ENCODE assay signal across 17 mouse cellular contexts in the genomic region with DNA sequence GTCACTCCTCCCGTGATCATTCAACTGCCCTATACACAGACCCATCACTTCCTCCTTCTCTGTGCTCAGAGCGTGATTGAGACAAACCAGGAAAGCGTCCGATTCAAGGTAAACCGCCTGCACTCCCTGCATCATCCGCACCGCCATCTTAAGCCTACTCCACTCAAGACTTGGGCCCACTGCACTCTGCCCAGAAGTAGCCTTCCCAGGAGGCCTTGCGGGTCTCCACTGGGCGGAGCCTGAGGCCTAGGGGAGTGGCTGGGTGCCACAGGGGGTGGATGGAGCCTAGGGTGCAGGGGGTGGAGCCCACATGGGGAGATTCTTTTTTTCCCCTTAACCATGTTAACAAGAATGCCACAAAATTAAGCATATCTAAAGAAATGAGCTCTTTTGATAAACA. TPM values are rescaled to one million over a fixed set of nuclear protein-coding genes. Genes with fewer than 3 reads are reported as not detected.
DNase-seq lines count a peak whose midpoint lies in the region; ATAC-seq and TF ChIP-seq lines count a peak whose summit lies in the region.
"Had no signal": no experiment of that assay in that cellular context is flagged by ENCODE, and none has a peak within 500 bp of the region (broad histone marks: within the 10 kb centered on the region; RNA-seq: fewer than 3 reads in every experiment).

A gene (minus strand): TSS at position 215 of the 400 bp plus-strand sequence.

- peak within 1 kb of the TSS; percentile 6; the same call in 1 of the 2 replicates for H3K27ac ChIP-seq in midbrain, embryonic 11.5 days (ENCODE audit: low read depth, low read length)
- no peak within 1 kb of the TSS; the same call in 1 of the 2 replicates for H3K27ac ChIP-seq in midbrain, postnatal 0 days (ENCODE audit: low read depth, low read length)
- H3K27ac ChIP-seq in hindbrain, embryonic 14.5 days: peak within 1 kb of the TSS; percentile 74; the same call in 1 of the 2 replicates
- H3K27ac ChIP-seq: gastrocnemius, adult 2 months; limb, embryonic 12.5 days; stomach, embryonic 15.5 days had no signal

- H3K36me3 ChIP-seq in midbrain, embryonic 11.5 days (ENCODE audit: control insufficient read depth, insufficient read depth, low read length): no peaks in the 10 kb centered on the region
- no peaks in the 10 kb centered on the region for H3K36me3 ChIP-seq in midbrain, postnatal 0 days (ENCODE audit: insufficient read depth, low read length)
- H3K36me3 ChIP-seq in hindbrain, embryonic 14.5 days (replicated peaks; ENCODE audit: control insufficient read depth, insufficient read depth): no peaks in the 10 kb centered on the region
- H3K36me3 ChIP-seq: limb, embryonic 12.5 days; stomach, embryonic 15.5 days had no signal

- no peak for TF ChIP-seq CTCF in midbrain, postnatal 0 days (IDR thresholded peaks at IDR 0.05)

- H3K4me1 ChIP-seq in midbrain, embryonic 11.5 days (ENCODE audit: control insufficient read depth, insufficient read depth, low read length): peaks cover 6% of the 10 kb centered on the region
- 0 out of 2 replicates have a peak, but pooled peaks cover 2% of the 10 kb centered on the region for H3K4me1 ChIP-seq in midbrain, postnatal 0 days (ENCODE audit: insufficient read depth, low read length)
- H3K4me1 ChIP-seq in hindbrain, embryonic 14.5 days (replicated peaks; ENCODE audit: control insufficient read depth, insufficient read depth, low read length): 0 out of 2 replicates have a peak, but pooled peaks cover 3% of the 10 kb centered on the region
- H3K4me1 ChIP-seq: limb, embryonic 12.5 days; stomach, embryonic 15.5 days had no signal

- no peak within 1 kb of the TSS for H3K4me2 ChIP-seq in midbrain, embryonic 11.5 days
- H3K4me2 ChIP-seq in midbrain, postnatal 0 days (ENCODE audit: low read depth, low read length, poor library complexity, severe bottlenecking): no peak within 1 kb of the TSS
- no peak within 1 kb of the TSS for H3K4me2 ChIP-seq in hindbrain, embryonic 14.5 days (replicated peaks)
- H3K4me2 ChIP-seq: limb, embryonic 12.5 days; stomach, embryonic 15.5 days had no signal

- no peaks in the 10 kb centered on the region for H3K27me3 ChIP-seq in midbrain, embryonic 11.5 days (ENCODE audit: control insufficient read depth, insufficient read depth, low read length)
- no peaks in the 10 kb centered on the region for H3K27me3 ChIP-seq in midbrain, postnatal 0 days (ENCODE audit: insufficient read depth, low read length)
- no peaks in the 10 kb centered on the region for H3K27me3 ChIP-seq in hindbrain, embryonic 14.5 days (ENCODE audit: control insufficient read depth, insufficient read depth, low read length)
- H3K27me3 ChIP-seq: limb, embryonic 12.5 days; stomach, embryonic 15.5 days had no signal

- no peak for DNase-seq in cerebellum, adult 18-20 months
- no peak for DNase-seq in midbrain, embryonic 11.5 days (ENCODE audit: low spot score, missing footprints)
- DNase-seq in midbrain, postnatal 0 days (ENCODE audit: low spot score): no peak
- no peak for DNase-seq in hindbrain, embryonic 14.5 days (ENCODE audit: low spot score)
- peak; percentile 76 for DNase-seq in testis, postnatal 14 days (ENCODE audit: low spot score)
- no peak for DNase-seq in thymus, adult 18-20 months
- no peak for DNase-seq in lung, postnatal 36 days
- DNase-seq: adrenal gland, postnatal 36 days; gastrocnemius, adult 2 months; heart, postnatal 4 days; kidney, adult 9 months; lung, adult 18-20 months; right cerebral cortex, postnatal 4 days had no signal

- no peak within 1 kb of the TSS for H3K9ac ChIP-seq in midbrain, embryonic 11.5 days (ENCODE audit: low read length)
- no peak within 1 kb of the TSS for H3K9ac ChIP-seq in midbrain, postnatal 0 days (replicated peaks; ENCODE audit: low read length, poor library complexity, severe bottlenecking)
- no peak within 1 kb of the TSS for H3K9ac ChIP-seq in hindbrain, embryonic 14.5 days
- H3K9ac ChIP-seq: limb, embryonic 12.5 days; stomach, embryonic 15.5 days had no signal

- H3K9me3 ChIP-seq in midbrain, embryonic 11.5 days (ENCODE audit: control insufficient read depth, low read length): peaks cover 3% of the 10 kb centered on the region; the same call in 1 of the 2 replicates
- H3K9me3 ChIP-seq in midbrain, postnatal 0 days (ENCODE audit: low read length): no peaks in the 10 kb centered on the region
- H3K9me3 ChIP-seq in hindbrain, embryonic 14.5 days (ENCODE audit: control insufficient read depth, low read length): peaks cover 3% of the 10 kb centered on the region; the same call in 1 of the 2 replicates
- H3K9me3 ChIP-seq: limb, embryonic 12.5 days; stomach, embryonic 15.5 days had no signal

- H3K4me3 ChIP-seq in midbrain, embryonic 11.5 days (ENCODE audit: low read depth, low read length): no peak within 1 kb of the TSS
- H3K4me3 ChIP-seq in midbrain, postnatal 0 days (ENCODE audit: low read depth, low read length): no peak within 1 kb of the TSS
- H3K4me3 ChIP-seq in hindbrain, embryonic 14.5 days (replicated peaks; ENCODE audit: low read length): no peak within 1 kb of the TSS
- H3K4me3 ChIP-seq: erythroblast, embryonic 14.5 days; gastrocnemius, adult 2 months; limb, embryonic 12.5 days; stomach, embryonic 15.5 days had no signal

- WGBS in midbrain, embryonic 11.5 days: 94% methylated on average over 9 of the region's 9 CpGs
- 96% methylated on average over 9 of the region's 9 CpGs for WGBS in midbrain, postnatal 0 days
- 96% methylated on average over 9 of the region's 9 CpGs for WGBS in hindbrain, embryonic 14.5 days

- 0 out of 2 replicates have a peak, but pooled peaks have one; percentile 26 for ATAC-seq in cerebellum, adult (ENCODE audit: insufficient number of reproducible peaks, low FRiP score, low TSS enrichment)
- ATAC-seq in midbrain, embryonic 11.5 days (ENCODE audit: low FRiP score): peak; percentile 55
- no peak; the same call in 1 of the 2 replicates for ATAC-seq in midbrain, postnatal 0 days (ENCODE audit: low FRiP score)
- ATAC-seq in hindbrain, embryonic 14.5 days (ENCODE audit: low FRiP score): no peak

RNA-seq across cellular contexts. Expression of the gene that starts here (rescaled TPM):
- 0.12 and 0.19 TPM in 2 replicates for polyA plus RNA-seq in midbrain, embryonic 11.5 days (2014; fragmentation: Nextera tagmentation; extraction: Ambion mirVana)
- 0.16 and 0.33 TPM in 2 replicates for total RNA-seq in midbrain, postnatal 0 days (2014; rRNA removed)
- not detected in 2 replicates for polyA plus RNA-seq in midbrain, postnatal 0 days (2015; fragmentation: Nextera tagmentation; extraction: Ambion mirVana)
- polyA plus RNA-seq in hindbrain, embryonic 14.5 days (2014; fragmentation: Nextera tagmentation; extraction: Ambion mirVana): 0.20 and 0.41 TPM in 2 replicates
- total RNA-seq: adrenal gland, postnatal 36 days; gastrocnemius, adult 2 months; heart, postnatal 4 days had no signal
- polyA plus RNA-seq: erythroblast, embryonic 14.5 days; limb, embryonic 12.5 days; stomach, embryonic 15.5 days had no signal

Comparison
In these comparisons a context has a peak if more than half of its experiments do, and no peak if none do; other contexts are left out.
1. Peak in ATAC-seq and H3K27ac ChIP-seq in midbrain, embryonic 11.5 days; RNA of the gene not detected or under 1 TPM.